Mouse (Mus musculus) T-helper 1 cell (primary cell): ENCODE measurements around the gene Tln1.

Experiments used
- in situ Hi-C: fragments of 300-600 bp; cut with MboI, MseI; formaldehyde crosslinking; loops from one replicate; pipeline ENCODE4 v1.15.1; 2025; ENCODE audit warnings: high pct_unique_total_duplicates

Tln1 gene

GRCm38 (mm10) chr4:43561997-43562768 lies at the start of gene Tln1, which contains the start of gene Creb3:
Gene Tln1 (minus strand): TSS chr4:43562691.
Gene Creb3 (plus strand): TSS chr4:43562332.
- in situ Hi-C loops: loop anchor here (5.0 kb wide), 1 partner anchor 515 kb away; the partner anchor contains the start of gene Fam214b

DNA sequence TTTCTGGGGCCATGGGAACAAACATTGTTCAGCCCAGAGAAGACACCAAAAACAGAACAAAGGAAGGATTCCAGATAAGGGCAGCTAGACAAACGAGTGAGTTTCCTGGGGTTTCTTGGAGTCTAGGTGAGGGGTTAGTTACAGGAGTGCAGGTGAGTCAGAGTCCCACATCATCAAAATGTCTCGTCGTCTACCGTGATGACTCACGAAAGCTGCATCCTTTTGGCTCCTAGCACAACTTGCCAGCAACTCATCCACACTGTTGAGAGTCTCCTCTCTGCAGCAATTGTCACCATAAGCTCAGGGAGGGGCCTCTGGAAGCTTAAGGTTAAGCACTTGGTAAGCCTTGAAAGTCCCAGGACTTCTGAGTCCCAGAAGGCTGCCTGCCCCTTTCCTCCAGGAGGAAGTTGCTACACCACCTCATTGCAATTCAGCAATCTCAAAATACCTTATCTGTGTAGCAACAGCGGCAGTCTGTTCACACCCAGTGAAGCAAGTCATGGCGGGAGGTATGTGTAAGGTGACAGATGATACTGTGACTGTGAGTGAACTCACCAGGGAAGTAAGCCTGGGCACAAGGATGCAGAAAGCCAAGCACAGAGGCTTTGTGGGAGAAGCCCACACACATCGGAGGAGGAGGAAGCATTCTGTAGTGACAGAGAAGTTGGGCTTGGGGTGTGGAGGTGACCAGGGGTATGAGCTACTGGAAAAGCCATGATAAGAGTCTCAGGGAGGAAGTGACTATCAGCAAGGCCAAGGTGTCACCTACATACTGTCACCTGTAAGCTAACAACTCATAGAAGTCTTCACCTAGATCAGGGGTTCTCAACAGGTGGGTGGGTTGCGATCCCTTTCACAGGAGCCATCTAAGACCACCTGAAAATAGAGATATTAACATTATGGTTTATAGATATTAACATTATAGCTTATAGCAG lies 42.5 kb upstream of the Tln1 start:
- in situ Hi-C loops: no loop called here

- in situ Hi-C loops: no loop called here
Observed at GRCm38 (mm10) chr4:43604099-43604498, 41.6 kb upstream of the Tln1 start.

GRCm38 (mm10) chr4:43600195-43600934 lies 37.9 kb upstream of the Tln1 start:
- in situ Hi-C loops: no loop called here

- in situ Hi-C loops: loop anchor here (10.0 kb wide), 1 partner anchor 1256 kb away; no protein-coding TSS in a partner anchor
Observed at GRCm38 (mm10) chr4:43598650-43599380, 36.3 kb upstream of the Tln1 start.

DNA sequence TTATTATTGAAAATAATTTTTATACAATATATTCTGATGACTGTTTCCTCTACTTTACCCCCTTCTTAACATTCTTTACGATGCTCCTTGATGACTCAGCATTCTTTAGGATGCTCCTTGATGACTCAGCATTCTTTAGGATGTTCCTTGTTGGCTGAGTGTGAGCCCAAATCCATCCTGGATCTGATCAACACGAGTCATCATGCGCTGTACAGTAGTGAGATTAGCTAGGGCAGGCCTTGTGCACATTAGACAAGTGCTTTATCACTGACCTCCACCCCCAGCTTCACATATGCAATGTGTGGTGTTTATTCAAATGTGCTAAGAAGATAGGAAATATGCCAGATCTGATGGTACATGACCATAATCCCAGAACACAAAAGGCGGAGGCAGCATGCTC lies 35.7 kb upstream of the Tln1 start:
- in situ Hi-C loops: loop anchor here (10.0 kb wide), 1 partner anchor 1257 kb away; no protein-coding TSS in a partner anchor

GRCm38 (mm10) chr4:43596597-43596996 lies 34.1 kb upstream of the Tln1 start:
- in situ Hi-C loops: loop anchor here (10.0 kb wide), 1 partner anchor 1258 kb away; no protein-coding TSS in a partner anchor

DNA sequence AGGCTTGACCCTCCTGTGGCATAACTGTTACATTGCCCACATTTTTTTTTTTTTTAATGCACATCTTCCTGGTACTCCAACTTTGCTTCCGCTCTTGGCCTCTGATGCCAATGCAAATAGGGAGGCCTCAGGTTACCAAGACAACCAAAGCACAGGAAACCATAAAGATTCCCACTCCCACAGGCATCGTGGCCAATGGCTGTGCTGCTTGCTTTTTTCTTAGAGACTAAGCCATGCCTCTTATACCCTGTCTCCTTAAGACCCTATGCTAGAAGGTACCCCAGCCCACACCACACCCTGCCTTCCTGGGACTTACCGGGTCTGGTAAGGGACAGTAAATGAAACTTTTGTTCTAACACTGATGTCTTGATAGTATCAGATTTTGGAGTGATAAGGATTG lies 31.0 kb upstream of the Tln1 start:
- in situ Hi-C loops: loop anchor here (10.0 kb wide), 1 partner anchor 1261 kb away; no protein-coding TSS in a partner anchor

- in situ Hi-C loops: loop anchor here (10.0 kb wide), 1 partner anchor 1263 kb away; no protein-coding TSS in a partner anchor
Observed at GRCm38 (mm10) chr4:43591961-43592360, 29.5 kb upstream of the Tln1 start.

DNA sequence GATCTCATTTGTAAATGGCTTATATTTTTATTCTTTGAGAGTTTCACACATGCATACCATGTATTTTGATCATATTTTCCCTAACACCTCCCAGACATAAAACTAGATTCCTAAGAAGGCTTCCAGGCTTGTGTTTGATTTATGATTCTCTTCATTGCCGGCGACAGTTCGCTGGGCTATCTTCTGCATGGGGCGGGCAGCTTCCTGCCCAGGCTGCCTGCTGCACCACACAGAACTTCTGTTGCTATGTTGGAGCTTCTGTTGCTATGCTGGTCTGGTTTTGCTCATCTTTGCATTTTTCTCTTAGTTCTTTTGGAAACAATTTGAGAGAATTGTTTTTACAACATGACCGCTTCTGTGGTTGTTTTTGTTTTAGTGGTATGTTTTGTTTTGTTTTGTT lies 29.1 kb upstream of the Tln1 start:
- in situ Hi-C loops: loop anchor here (10.0 kb wide), 1 partner anchor 1263 kb away; no protein-coding TSS in a partner anchor

- in situ Hi-C loops: no loop called here
Observed at GRCm38 (mm10) chr4:43587681-43588080, 25.2 kb upstream of the Tln1 start.

DNA sequence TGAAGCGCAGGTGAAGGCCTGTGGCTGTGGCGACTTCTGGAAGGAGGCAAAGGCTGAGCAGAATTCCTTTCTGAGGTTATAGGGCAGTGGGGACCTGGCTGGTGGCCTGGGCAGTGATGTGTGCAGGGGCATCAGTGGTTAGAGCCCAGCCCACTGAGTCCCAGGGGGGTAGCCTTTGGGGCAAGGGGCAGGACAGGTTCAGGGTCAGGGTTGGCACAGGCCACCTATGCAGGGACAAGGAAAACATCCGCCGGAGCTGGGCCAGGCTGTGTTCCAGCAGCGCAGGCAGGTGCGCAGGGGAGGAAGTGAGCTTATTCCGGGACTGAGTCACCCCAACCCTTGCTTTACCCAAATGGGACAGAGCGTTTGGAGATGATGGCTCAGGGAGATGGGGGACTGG lies 23.9 kb upstream of the Tln1 start:
- in situ Hi-C loops: no loop called here

DNA sequence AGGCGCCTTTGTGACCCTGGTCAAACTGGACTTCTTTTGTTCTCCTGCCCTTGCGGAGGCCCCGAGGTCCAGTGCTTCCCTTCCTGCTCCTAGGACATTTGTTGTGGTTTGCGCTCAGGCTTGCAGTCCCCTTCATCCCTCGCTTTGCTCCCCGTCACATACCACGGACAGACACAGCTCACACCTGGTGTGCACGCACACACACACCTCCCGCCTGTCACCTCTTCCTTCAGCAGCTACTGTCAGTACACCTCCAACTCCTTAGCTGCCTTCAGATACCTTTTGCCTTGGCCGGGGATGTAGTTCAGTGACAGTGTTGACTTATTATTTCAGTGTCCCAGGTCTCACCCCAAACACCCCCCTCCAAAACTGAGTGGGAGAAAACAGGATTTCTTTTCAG lies 23.2 kb upstream of the Tln1 start:
- in situ Hi-C loops: no loop called here

DNA sequence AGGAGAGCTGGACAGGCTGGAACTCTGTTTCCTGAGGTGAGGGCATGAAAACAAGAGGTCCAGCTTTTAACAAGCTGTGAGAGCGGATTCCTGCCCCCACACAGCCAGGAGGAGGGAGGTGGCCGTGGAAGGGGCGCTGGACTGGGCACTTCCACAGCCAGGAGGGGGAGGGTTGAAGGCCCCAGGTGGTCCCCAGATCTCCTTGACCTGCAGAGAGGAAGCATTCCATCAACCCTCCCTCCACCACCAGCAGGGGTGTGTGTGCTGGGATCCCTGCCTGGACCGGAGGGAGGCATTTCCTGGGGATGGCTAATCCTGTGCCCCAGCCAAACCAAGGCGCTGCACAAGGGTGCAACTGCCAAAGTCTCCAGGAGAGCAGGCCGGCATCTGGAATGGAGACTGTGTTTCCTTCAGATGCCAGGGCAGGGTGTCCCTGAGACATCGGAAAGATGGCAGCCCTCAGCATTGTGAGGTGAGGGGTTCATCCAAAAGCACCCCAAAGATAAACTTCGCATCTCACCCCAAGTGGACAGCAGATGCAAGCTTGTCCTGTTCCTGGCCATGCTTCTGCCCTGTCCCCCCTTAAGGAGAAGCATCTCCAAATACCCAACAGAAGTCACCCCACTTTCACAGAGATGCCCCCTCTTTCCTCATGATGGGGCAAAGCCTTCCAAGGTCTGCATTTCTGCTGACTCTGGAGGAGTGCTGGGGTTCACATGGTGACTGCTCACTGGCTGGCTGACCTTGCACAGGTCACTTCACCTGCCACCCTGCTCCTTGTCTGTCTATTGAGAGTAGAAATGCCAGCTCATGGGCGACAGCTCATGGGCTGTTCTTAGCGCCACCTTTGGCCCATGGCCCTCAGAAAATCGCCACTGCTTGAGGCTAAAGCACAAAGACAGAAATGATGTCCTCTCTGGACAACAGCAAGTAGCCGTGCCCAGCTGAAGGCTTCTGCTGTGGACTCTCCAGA lies 22.2 kb upstream of the Tln1 start, which contains the start of gene Msmp:
Msmp (minus strand) TSS at position 51 of the 973 bp plus-strand sequence.
- in situ Hi-C loops: no loop called here

GRCm38 (mm10) chr4:43583421-43583820 lies 20.9 kb upstream of the Tln1 start:
- in situ Hi-C loops: no loop called here

DNA sequence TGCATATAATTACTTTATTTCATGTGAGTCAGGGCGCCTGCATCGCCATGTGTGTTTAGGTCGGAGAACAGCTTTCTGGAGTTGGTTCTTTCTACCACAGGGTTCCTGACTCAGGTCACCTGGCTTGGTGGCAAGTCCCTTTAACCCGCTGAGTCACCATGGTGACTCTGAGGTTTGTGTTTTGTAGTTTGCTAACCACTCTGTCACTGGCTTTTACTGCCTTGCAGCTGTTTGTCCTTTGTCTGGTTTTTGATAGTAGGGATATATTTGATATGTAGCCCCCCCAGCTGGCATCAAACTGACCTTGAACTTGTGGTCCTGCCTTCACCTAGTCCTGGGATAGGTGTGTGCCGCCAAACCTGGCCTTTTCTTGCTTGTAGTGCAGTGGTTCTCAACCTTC lies 19.8 kb upstream of the Tln1 start:
- in situ Hi-C loops: no loop called here

- in situ Hi-C loops: no loop called here
Observed at GRCm38 (mm10) chr4:43581381-43581780, 18.9 kb upstream of the Tln1 start.

DNA sequence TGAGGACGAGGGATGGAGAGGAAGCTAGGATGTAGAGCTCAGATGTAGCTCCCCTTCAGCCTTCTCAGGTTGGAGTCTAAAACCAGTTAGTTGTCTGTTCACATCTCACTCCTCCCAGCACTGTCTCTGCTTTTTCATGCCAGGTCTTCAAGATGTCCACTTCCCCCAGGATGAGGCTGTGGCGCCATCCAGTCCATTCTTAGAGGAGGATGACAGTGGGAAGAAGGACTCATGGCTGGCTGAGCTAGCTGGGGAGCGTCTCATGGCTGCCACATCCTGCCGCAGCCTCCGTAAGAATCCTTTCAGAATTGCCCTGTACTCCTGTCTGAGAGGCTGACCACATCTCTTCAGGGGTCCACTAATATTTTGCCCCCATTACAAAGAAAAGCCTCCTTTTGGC lies 18.2 kb upstream of the Tln1 start:
- in situ Hi-C loops: no loop called here

- in situ Hi-C loops: no loop called here
Observed at GRCm38 (mm10) chr4:43579731-43580130, 17.2 kb upstream of the Tln1 start.
